Mouse (Mus musculus) G1E (cell line): ENCODE measurements around the gene Snrnp25.

ENCODE experiments used
- CTCF ChIP-seq: IDR thresholded peaks from 2 replicates; pipeline ENCODE4 v1.5.1; 2012; ENCODE audit warnings: low read depth, low read length, inconsistent platforms, mixed read lengths
- GATA1 ChIP-seq: IDR thresholded peaks from 2 replicates; pipeline ENCODE4 v1.6.1; 2012; ENCODE audit warnings: borderline replicate concordance, low read length, inconsistent platforms, mixed read lengths
- GATA2 ChIP-seq: IDR thresholded peaks from 2 replicates; pipeline ENCODE4 v1.6.1; 2012; ENCODE audit warnings: low read depth, low read length, inconsistent platforms, borderline replicate concordance
- POLR2AphosphoS5 ChIP-seq: IDR thresholded peaks from 2 replicates; pipeline ENCODE4 v1.6.1; 2012; ENCODE audit warnings: low read depth, low read length, inconsistent platforms; ENCODE audit not compliant: insufficient replicate concordance
- TAL1 ChIP-seq: conservative IDR thresholded peaks from 2 replicates; pipeline ENCODE4 v1.6.1; 2012; ENCODE audit warnings: low read depth, low read length, inconsistent platforms, mixed read lengths

GRCm38 (mm10) chr11:32159176-32159575, 46.0 kb upstream of the Snrnp25 start:
- TF ChIP-seq CTCF, result no peak
- no peak for TF ChIP-seq TAL1
- TF ChIP-seq GATA1, result no peak
- TF ChIP-seq POLR2AphosphoS5, result no peak
- TF ChIP-seq GATA2, result no peak
